Mouse (Mus musculus) thymus, postnatal 14 days (tissue): ENCODE results near the gene Gm21310.
"Not testable (repeated sequence)": the region's sequence is repeated elsewhere in the genome, so short reads cannot be mapped to it uniquely, and the experiment has no call there.

ENCODE experiments used
- DNase-seq: peaks from one replicate; pipeline ENCODE4 v3.0.0; 2021

The Gm21310 gene

DNA sequence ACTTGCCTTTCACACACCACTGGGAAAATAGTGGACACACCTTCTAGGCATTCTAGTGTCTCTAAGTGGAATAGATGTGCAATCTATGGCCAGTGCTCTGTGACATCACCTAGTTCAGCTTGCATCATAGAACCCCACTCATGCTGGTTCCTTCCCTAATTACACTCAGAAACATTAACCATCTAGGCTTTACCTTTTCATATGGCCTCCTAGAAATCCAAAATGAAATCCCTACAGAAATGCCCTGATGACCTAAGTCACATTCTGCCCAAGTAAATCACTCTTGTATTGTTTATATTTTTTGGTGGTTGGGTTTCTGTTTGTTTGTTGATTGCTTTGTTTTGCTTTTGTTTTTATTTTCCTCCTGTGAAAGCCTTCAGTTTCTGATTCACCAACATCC lies at the start of gene Gm21310:
Gene Gm21310, minus strand, starts transcription at position 101 of the 400 bp plus-strand sequence.
- not testable (repeated sequence) for DNase-seq
